Mouse (Mus musculus): Measurements from ENCODE around the gene Slco6c1. TPM values are rescaled to one million over a fixed set of nuclear protein-coding genes. Genes with fewer than 3 reads are reported as not detected.

Slco6c1 gene
- not detected for total RNA-seq (2021)
- long read RNA-seq, experiment 1, result 0 reads
- long read RNA-seq, experiment 2, result 0 reads

DNA sequence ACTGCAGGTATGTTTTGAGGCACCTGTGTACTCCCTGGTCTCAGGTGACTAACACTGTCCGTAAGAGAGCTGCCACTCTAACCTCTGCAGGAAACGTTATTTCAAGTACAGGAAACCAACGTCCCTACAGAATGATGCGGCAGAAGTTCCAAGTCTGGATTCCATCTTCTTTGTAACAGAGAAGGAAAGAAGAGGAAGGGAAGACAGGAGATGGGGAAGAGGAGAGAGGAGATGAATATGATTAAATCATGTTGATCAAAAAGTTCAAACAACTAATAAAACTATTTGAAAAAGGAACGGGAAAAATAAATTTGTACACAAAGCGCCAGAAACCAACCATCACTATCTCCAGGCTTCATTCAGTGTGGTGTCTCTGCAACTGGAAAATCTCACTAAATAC lies at the start of gene Slco6c1:
Gene Slco6c1, minus strand, starts transcription at position 101 of the 400 bp plus-strand sequence.
- no peak for DNase-seq

- DNase-seq, result no peak
Observed at GRCm38 (mm10) chr1:97038982-97039381, 89.1 kb downstream of the Slco6c1 start.

- DNase-seq, result peak in 1 of 2 experiments; percentile 3
Observed at GRCm38 (mm10) chr1:97038548-97038947, 89.6 kb downstream of the Slco6c1 start.

- DNase-seq, result no peak
Observed at GRCm38 (mm10) chr1:97037955-97038354, 90.1 kb downstream of the Slco6c1 start.

- no peak for DNase-seq
Observed at GRCm38 (mm10) chr1:97021388-97021787, 106.7 kb downstream of the Slco6c1 start.

DNA sequence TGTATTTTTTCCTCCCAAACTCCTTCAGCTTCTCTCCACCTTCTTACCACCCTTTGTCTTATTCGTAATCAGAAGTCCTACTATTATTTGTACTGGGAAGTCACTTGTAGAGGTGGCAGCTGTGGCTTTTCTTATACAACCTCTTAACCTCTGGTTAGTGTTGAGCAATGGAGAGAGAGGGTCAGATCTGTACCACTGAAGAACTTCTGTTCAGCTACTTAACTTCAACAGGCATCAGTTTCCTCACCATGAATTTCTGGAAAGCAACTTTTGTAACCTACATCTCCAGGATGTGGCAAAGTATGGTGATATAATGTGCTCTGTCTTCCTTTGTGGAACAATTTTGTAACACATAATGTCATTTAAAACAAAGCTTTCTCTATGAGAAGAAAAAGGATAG lies 108.7 kb downstream of the Slco6c1 start:
- no peak for DNase-seq

DNA sequence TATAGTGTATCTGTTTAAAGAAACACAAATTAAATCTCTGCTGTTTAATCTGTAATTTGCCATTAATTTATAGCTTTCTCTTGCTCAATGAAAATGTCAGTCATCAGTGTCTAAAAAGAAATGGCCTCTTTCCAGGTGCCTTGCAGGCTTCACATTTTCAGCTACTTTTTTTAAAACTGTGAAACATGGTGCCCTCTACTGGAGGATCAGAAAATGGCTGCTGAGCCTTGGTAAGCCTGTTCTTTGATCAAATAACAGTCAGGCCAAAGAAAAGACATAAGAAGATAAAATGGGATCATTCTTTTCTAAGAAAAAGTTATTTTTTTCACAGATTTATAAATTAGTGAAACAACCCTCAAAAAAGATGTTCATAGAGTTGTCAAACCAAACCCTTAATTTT lies 109.1 kb downstream of the Slco6c1 start:
- peak in 1 of 2 experiments; percentile 11 for DNase-seq
